18 mouse cellular contexts compared by ENCODE assay signal in genomic region chr7:141344787-141345186, GRCm38 (mm10). TPM values are rescaled to one million over a fixed set of nuclear protein-coding genes. Genes with fewer than 3 reads are reported as not detected.
"Had no signal": no experiment of that assay in that cellular context is flagged by ENCODE, and none has a peak within 500 bp of the region (broad histone marks: within the 10 kb centered on the region; RNA-seq: fewer than 3 reads in every experiment).

No protein-coding gene starts in this region.

- H3K4me1 ChIP-seq: limb, embryonic 15.5 days; midbrain, embryonic 13.5 days had no signal

- H3K27ac ChIP-seq: kidney, embryonic 15.5 days; limb, embryonic 15.5 days; liver, embryonic 13.5 days; midbrain, embryonic 13.5 days; stomach, postnatal 0 days had no signal

- H3K4me2 ChIP-seq: kidney, embryonic 15.5 days; limb, embryonic 15.5 days; liver, embryonic 13.5 days; midbrain, embryonic 13.5 days had no signal

- DNase-seq: kidney, adult 2 months; kidney, postnatal 25 days; layer of hippocampus, adult 9-11 months; layer of hippocampus, postnatal 36 days; liver, embryonic 13.5 days; lung, adult 18-20 months; lung, postnatal 36 days; right cerebral cortex, adult 18-20 months; right cerebral cortex, postnatal 25 days; thymus, postnatal 14 days had no signal

- H3K36me3 ChIP-seq: kidney, embryonic 15.5 days; limb, embryonic 15.5 days; liver, embryonic 13.5 days; midbrain, embryonic 13.5 days had no signal

- H3K4me3 ChIP-seq: kidney, embryonic 15.5 days; limb, embryonic 15.5 days; liver, embryonic 13.5 days; midbrain, embryonic 13.5 days had no signal

- ATAC-seq: intestine, embryonic 16.5 days; lung, postnatal 0 days; midbrain, embryonic 13.5 days had no signal

- H3K27me3 ChIP-seq: kidney, embryonic 15.5 days; limb, embryonic 15.5 days; liver, embryonic 13.5 days had no signal

- H3K9ac ChIP-seq: kidney, embryonic 15.5 days; limb, embryonic 15.5 days; liver, embryonic 13.5 days; midbrain, embryonic 13.5 days had no signal

- H3K9me3 ChIP-seq: kidney, embryonic 15.5 days; limb, embryonic 15.5 days; liver, embryonic 13.5 days; midbrain, embryonic 13.5 days had no signal

RNA-seq across cellular contexts. Expression of gene Eps8l2, which starts 6.1 kb away (rescaled TPM):
- total RNA-seq: monocyte, adult 5-6 weeks had no signal

RNA-seq across cellular contexts. Expression of gene Drd4, which starts 53.0 kb away (rescaled TPM):
- total RNA-seq: megakaryocyte progenitor cell, adult 5-6 weeks; monocyte, adult 5-6 weeks had no signal
- polyA plus RNA-seq: liver, embryonic 13.5 days had no signal
